Mouse (Mus musculus): ENCODE results near the gene Ndufa4l2. TPM values are rescaled to one million over a fixed set of nuclear protein-coding genes. Genes with fewer than 3 reads are reported as not detected.

Gene Ndufa4l2
- total and polyA plus RNA-seq, 2 experiments from 2014 or later = 17.4 to 21.9 TPM

GRCm38 (mm10) chr10:127514111-127514698 lies 562 bp upstream of the Ndufa4l2 start:
- Histone ChIP-seq H3K27me3 (ENCODE audit: insufficient read depth, low read length) (no peaks in the 10 kb centered on the region), H3K9ac (replicated peaks; ENCODE audit: low read length) (no peak overlapping the region), H3K4me1 (ENCODE audit: insufficient read depth, low read length) (peaks cover 48% of the 10 kb centered on the region), H3K27ac (no peak overlapping the region), H3K4me2 (ENCODE audit: low read depth, low read length) (peak overlapping the region; percentile 86; the same call in 1 of the 2 replicates), H3K9me3 (ENCODE audit: low read length) (no peaks in the 10 kb centered on the region), H3K4me3 (ENCODE audit: low read length) (no peak overlapping the region), H3K36me3 (ENCODE audit: insufficient read depth, low read length) (peaks cover 5% of the 10 kb centered on the region)
- ATAC-seq = no peak
- no peak for TF ChIP-seq CTCF (IDR thresholded peaks at IDR 0.05; ENCODE audit: low read depth)
- no peak for DNase-seq (ENCODE audit: low spot score)
- 21% methylated on average over 13 of the region's 13 CpGs for whole genome bisulfite sequencing

- Histone ChIP-seq H3K27ac (no peak overlapping the region), H3K27me3 (ENCODE audit: insufficient read depth, low read length) (no peaks in the 10 kb centered on the region), H3K4me1 (ENCODE audit: insufficient read depth, low read length) (peaks cover 39% of the 10 kb centered on the region), H3K9ac (replicated peaks; ENCODE audit: low read length) (no peak overlapping the region), H3K9me3 (ENCODE audit: low read length) (no peaks in the 10 kb centered on the region), H3K4me3 (ENCODE audit: low read length) (no peak overlapping the region), H3K36me3 (ENCODE audit: insufficient read depth, low read length) (peaks cover 5% of the 10 kb centered on the region), H3K4me2 (ENCODE audit: low read depth, low read length) (no peak overlapping the region)
- TF ChIP-seq CTCF (IDR thresholded peaks at IDR 0.05; ENCODE audit: low read depth) = no peak
- 36% methylated on average over 9 of the region's 9 CpGs for WGBS
- DNase-seq (ENCODE audit: low spot score) (no peak), ATAC-seq (no peak)
Observed at GRCm38 (mm10) chr10:127515271-127515982, 660 bp downstream of the Ndufa4l2 start.

- peak overlapping the region; percentile 13; the same call in 1 of the 2 replicates for H3K9ac ChIP-seq (replicated peaks; ENCODE audit: low read length)
- no peak for TF ChIP-seq CTCF (IDR thresholded peaks at IDR 0.05; ENCODE audit: low read depth)
- no peak overlapping the region for H3K4me2 ChIP-seq (ENCODE audit: low read depth, low read length)
- no peak overlapping the region for H3K4me3 ChIP-seq (ENCODE audit: low read length)
- H3K36me3 ChIP-seq (ENCODE audit: insufficient read depth, low read length) = peaks cover 5% of the 10 kb centered on the region
- peaks cover 36% of the 10 kb centered on the region for H3K4me1 ChIP-seq (ENCODE audit: insufficient read depth, low read length)
- no peaks in the 10 kb centered on the region for H3K27me3 ChIP-seq (ENCODE audit: insufficient read depth, low read length)
- H3K9me3 ChIP-seq (ENCODE audit: low read length) = no peaks in the 10 kb centered on the region
- no peak for DNase-seq (ENCODE audit: low spot score)
- H3K27ac ChIP-seq = peak overlapping the region; percentile 11; the same call in 1 of the 2 replicates
- no peak for ATAC-seq
- WGBS = 25% methylated on average over 8 of the region's 8 CpGs
Observed at GRCm38 (mm10) chr10:127515983-127516459, 1.3 kb downstream of the Ndufa4l2 start.

GRCm38 (mm10) chr10:127516576-127517260 lies 2.0 kb downstream of the Ndufa4l2 start:
- ATAC-seq (no peak), DNase-seq (ENCODE audit: low spot score) (no peak)
- Histone ChIP-seq H3K27ac (no peak overlapping the region), H3K27me3 (ENCODE audit: insufficient read depth, low read length) (no peaks in the 10 kb centered on the region), H3K4me1 (ENCODE audit: insufficient read depth, low read length) (peaks cover 38% of the 10 kb centered on the region), H3K9me3 (ENCODE audit: low read length) (no peaks in the 10 kb centered on the region), H3K4me3 (ENCODE audit: low read length) (no peak overlapping the region), H3K4me2 (ENCODE audit: low read depth, low read length) (peak overlapping the region; percentile 35; the same call in 1 of the 2 replicates), H3K9ac (replicated peaks; ENCODE audit: low read length) (peak overlapping the region; percentile 13; the same call in 1 of the 2 replicates), H3K36me3 (ENCODE audit: insufficient read depth, low read length) (peaks cover 5% of the 10 kb centered on the region)
- whole genome bisulfite sequencing = 12% methylated on average over 30 of the region's 30 CpGs
- TF ChIP-seq CTCF (IDR thresholded peaks at IDR 0.05; ENCODE audit: low read depth) = no peak

GRCm38 (mm10) chr10:127517941-127518340 lies 3.2 kb downstream of the Ndufa4l2 start:
- DNase-seq (ENCODE audit: low spot score) (no peak), ATAC-seq (no peak)
- Histone ChIP-seq H3K27ac (no peak overlapping the region), H3K9ac (replicated peaks; ENCODE audit: low read length) (no peak overlapping the region), H3K4me2 (ENCODE audit: low read depth, low read length) (no peak overlapping the region), H3K27me3 (ENCODE audit: insufficient read depth, low read length) (no peaks in the 10 kb centered on the region), H3K4me3 (ENCODE audit: low read length) (no peak overlapping the region), H3K36me3 (ENCODE audit: insufficient read depth, low read length) (peaks cover 5% of the 10 kb centered on the region), H3K9me3 (ENCODE audit: low read length) (no peaks in the 10 kb centered on the region), H3K4me1 (ENCODE audit: insufficient read depth, low read length) (peaks cover 31% of the 10 kb centered on the region)
- no peak for TF ChIP-seq CTCF (IDR thresholded peaks at IDR 0.05; ENCODE audit: low read depth)
- 95% methylated on average over 22 of the region's 22 CpGs for WGBS

GRCm38 (mm10) chr10:127519041-127519701 lies 4.4 kb downstream of the Ndufa4l2 start:
- H3K27me3 ChIP-seq (ENCODE audit: insufficient read depth, low read length) = no peaks in the 10 kb centered on the region
- peaks cover 5% of the 10 kb centered on the region for H3K36me3 ChIP-seq (ENCODE audit: insufficient read depth, low read length)
- no peaks in the 10 kb centered on the region for H3K9me3 ChIP-seq (ENCODE audit: low read length)
- no peak overlapping the region for H3K9ac ChIP-seq (replicated peaks; ENCODE audit: low read length)
- DNase-seq (ENCODE audit: low spot score) = no peak
- H3K27ac ChIP-seq = no peak overlapping the region
- 90% methylated on average over 26 of the region's 26 CpGs for WGBS
- no peak overlapping the region for H3K4me2 ChIP-seq (ENCODE audit: low read depth, low read length)
- H3K4me1 ChIP-seq (ENCODE audit: insufficient read depth, low read length) = peaks cover 27% of the 10 kb centered on the region
- TF ChIP-seq CTCF (IDR thresholded peaks at IDR 0.05; ENCODE audit: low read depth) = no peak
- no peak overlapping the region for H3K4me3 ChIP-seq (ENCODE audit: low read length)
- no peak for ATAC-seq

Measured in hindbrain, postnatal 0 days (tissue).